Mouse (Mus musculus) lung, postnatal 0 days (tissue): ENCODE data around the gene Gm5741. TPM values are rescaled to one million over a fixed set of nuclear protein-coding genes. Genes with fewer than 3 reads are reported as not detected.

Source experiments
- ATAC-seq: fragments of 200-750 bp; cut with Nextera tagmentation; 2 replicates; pipeline ENCODE4 v1.8.0; 2017; ENCODE audit warnings: moderate library complexity
- DNase-seq: peaks from one replicate; pipeline ENCODE4 v3.0.0-alpha.2; 2016; ENCODE audit warnings: low spot score
- H3K27ac ChIP-seq: fragments of 300-500 bp; sonication (generic); 2 replicates; pipeline ENCODE4 v1.5.1; 2014; ENCODE audit warnings: antibody characterized with exemption, mild to moderate bottlenecking, low read length, mixed read lengths
- H3K27me3 ChIP-seq: fragments of 300-500 bp; sonication (generic); replicated peaks from 2 replicates; pipeline ENCODE4 v1.6.1; 2014; ENCODE audit warnings: low read length, mixed read lengths; ENCODE audit not compliant: insufficient read depth
- H3K36me3 ChIP-seq: fragments of 300-500 bp; sonication (generic); 2 replicates; pipeline ENCODE4 v1.6.1; 2014; ENCODE audit warnings: low read length, mixed read lengths; ENCODE audit not compliant: insufficient read depth
- H3K4me1 ChIP-seq: fragments of 300-500 bp; sonication (generic); 2 replicates; pipeline ENCODE4 v1.6.1; 2014; ENCODE audit warnings: antibody characterized with exemption, low read depth, low read length, mixed read lengths; ENCODE audit not compliant: insufficient read depth
- H3K4me2 ChIP-seq: fragments of 300-500 bp; sonication (generic); replicated peaks from 2 replicates; pipeline ENCODE4 v1.6.1; 2014; ENCODE audit warnings: low read depth, mild to moderate bottlenecking, low read length, moderate library complexity, mixed read lengths
- H3K4me3 ChIP-seq: fragments of 300-500 bp; sonication (generic); 2 replicates; pipeline ENCODE4 v1.5.1; 2014; ENCODE audit warnings: low read depth, low read length
- H3K9ac ChIP-seq: fragments of 300-500 bp; sonication (generic); replicated peaks from 2 replicates; pipeline ENCODE4 v1.6.1; 2014; ENCODE audit warnings: low read depth, mild to moderate bottlenecking
- H3K9me3 ChIP-seq: fragments of 300-500 bp; sonication (generic); 2 replicates; pipeline ENCODE4 v1.6.1; 2016; ENCODE audit warnings: low read length, mixed read lengths
- CTCF ChIP-seq: IDR thresholded peaks from 2 replicates; pipeline ENCODE4 v1.5.1; 2016; ENCODE audit warnings: antibody characterized with exemption, mild to moderate bottlenecking
- EP300 ChIP-seq: IDR thresholded peaks from 2 replicates; pipeline ENCODE4 v1.6.1; 2016; ENCODE audit warnings: antibody characterized with exemption, mild to moderate bottlenecking, control low read depth
- WGBS: fragments of 180-500 bp; shearing (Covaris S2); extraction: QIAGEN DNeasy Blood & Tissue Kit; methylation state at CpG from one replicate; pipeline ENCODE4 v1.1.7; 2014; 5-methylcytosine and 5-hydroxymethylcytosine counted together
- polyA plus RNA-seq: library from polyadenylated mRNA; unstranded; fragments of >200 nt; fragmentation: Nextera tagmentation; extraction: Ambion mirVana; gene quantifications from 2 replicates; pipeline ENCODE4 v1.2.1, GENCODE M21; 2015

Gm5741 gene
- polyA plus RNA-seq, 1 experiment from 2014 or later: not detected

DNA sequence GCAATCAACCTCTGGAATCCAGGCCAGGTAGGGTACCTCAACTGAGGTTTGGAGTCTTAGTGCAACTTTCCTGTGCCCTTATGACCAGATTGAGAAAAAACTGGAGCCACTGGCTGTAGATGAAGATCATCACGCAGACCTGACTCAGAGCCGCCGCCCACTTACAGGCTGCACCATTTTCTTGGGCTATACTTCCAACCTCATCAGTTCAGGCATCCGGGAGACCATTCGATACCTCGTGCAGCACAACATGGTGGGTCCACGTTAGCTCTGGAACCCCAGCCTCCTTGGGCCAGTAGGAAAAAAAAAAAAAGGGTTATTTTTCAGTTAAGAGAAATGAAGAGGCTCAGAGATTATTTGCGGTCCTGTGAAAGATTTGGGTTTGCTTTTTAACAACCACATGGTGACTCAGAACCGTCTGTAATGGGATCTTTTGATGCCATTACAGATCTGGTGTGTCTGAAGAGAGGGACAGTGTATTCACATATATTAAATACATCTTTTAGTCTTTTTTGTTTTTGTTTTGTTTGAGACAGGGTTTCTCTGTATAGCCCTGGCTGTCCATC, 4.7 kb upstream of the Gm5741 start:
- ATAC-seq (no peak), DNase-seq (no peak)
- H3K4me2 ChIP-seq: peak overlapping the region; percentile 69
- 29% methylated on average over 9 of the region's 9 CpGs for WGBS
- H3K4me1 ChIP-seq: no peaks in the 10 kb centered on the region; the same call in 1 of the 2 replicates
- TF ChIP-seq CTCF (no peak), EP300 (0 out of 2 replicates have a peak, but pooled peaks have one; percentile 8)
- peak overlapping the region; percentile 97 for H3K4me3 ChIP-seq
- peak overlapping the region; percentile 97; the same call in 1 of the 2 replicates for H3K27ac ChIP-seq
- no peaks in the 10 kb centered on the region for H3K36me3 ChIP-seq
- H3K9ac ChIP-seq: peak overlapping the region; percentile 85
- H3K9me3 ChIP-seq: no peaks in the 10 kb centered on the region
- H3K27me3 ChIP-seq: no peaks in the 10 kb centered on the region

DNA sequence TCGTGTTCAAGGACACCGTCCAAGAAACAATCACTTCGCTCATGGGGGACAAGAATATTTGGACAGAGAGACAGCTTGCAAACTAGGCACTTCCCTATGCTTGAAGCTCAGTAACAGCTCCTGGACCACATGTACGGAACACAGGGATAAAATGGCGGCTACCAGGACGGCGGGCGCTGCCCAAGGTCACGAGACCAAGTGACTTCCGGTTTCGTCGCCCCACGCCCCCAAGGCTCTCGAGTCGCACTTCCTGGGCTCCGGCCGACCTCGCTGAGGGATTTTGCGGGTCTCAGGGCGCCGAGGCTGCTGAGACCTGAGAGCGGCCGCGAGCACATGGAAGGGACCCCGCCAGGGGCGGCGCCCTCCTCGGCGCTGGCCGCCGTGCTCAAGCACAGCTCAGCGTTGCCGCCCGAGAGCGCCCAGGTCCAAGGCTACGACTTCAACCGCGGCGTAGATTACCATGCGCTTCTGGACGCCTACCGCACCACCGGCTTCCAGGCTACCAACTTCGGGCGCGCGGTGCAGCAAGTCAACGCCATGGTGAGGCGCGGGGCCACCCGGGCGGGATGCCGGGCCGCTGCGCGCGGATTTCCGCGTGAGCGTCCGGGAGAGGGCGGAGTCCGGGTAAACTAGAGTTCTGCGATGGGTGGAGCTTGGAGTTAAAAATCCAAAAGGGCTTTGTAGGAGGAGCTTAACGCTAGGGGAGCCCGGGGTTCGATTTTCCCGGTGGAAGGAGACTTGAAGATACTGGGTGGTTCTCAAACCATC, 3.9 kb upstream of the Gm5741 start, which contains the start of gene Dhps:
Gene Dhps, plus strand, starts transcription at position 244 of the 768 bp plus-strand sequence.
- ATAC-seq (peak; percentile 96), DNase-seq (peak; percentile 95)
- Histone ChIP-seq H3K4me3 (peak within 1 kb of the TSS; percentile 97), H3K27ac (peak within 1 kb of the TSS; percentile 97), H3K9me3 (no peaks in the 10 kb centered on the region), H3K4me2 (peak within 1 kb of the TSS; percentile 69), H3K4me1 (no peaks in the 10 kb centered on the region; the same call in 1 of the 2 replicates), H3K9ac (peak within 1 kb of the TSS; percentile 85), H3K36me3 (no peaks in the 10 kb centered on the region), H3K27me3 (no peaks in the 10 kb centered on the region)
- no peak for TF ChIP-seq EP300
- no peak for TF ChIP-seq CTCF
- WGBS: under 1% methylated on average over 60 of the region's 68 CpGs

DNA sequence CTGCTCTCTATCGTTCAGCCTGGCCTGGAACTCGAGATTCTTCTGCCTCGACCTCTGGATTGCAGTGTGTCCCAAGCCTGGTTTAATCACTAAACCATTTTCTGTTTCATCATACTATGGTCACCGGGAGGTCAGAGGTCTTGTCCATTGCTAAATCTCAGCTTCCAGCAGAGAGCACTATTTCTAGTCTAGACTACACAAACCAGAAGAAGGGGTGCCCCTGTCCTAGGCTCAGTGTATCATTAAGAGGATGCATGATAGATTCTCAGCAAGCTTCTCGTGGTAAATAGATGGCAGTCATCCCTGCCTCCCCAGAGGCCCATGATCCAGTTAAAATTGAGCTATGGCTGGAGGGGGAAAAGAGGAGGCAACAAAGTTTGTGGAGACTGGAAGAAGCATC, 3.3 kb upstream of the Gm5741 start:
- Histone ChIP-seq H3K4me3 (peak overlapping the region; percentile 97), H3K9ac (no peak overlapping the region), H3K27ac (peak overlapping the region; percentile 97; the same call in 1 of the 2 replicates), H3K27me3 (no peaks in the 10 kb centered on the region), H3K36me3 (no peaks in the 10 kb centered on the region), H3K4me1 (no peaks in the 10 kb centered on the region; the same call in 1 of the 2 replicates), H3K9me3 (no peaks in the 10 kb centered on the region), H3K4me2 (peak overlapping the region; percentile 69; the same call in 1 of the 2 replicates)
- peak; percentile 39 for DNase-seq
- WGBS: 73% methylated on average over 5 of the region's 5 CpGs
- TF ChIP-seq EP300: no peak
- TF ChIP-seq CTCF: 0 out of 2 replicates have a peak, but pooled peaks have one; percentile 14
- no peak for ATAC-seq

DNA sequence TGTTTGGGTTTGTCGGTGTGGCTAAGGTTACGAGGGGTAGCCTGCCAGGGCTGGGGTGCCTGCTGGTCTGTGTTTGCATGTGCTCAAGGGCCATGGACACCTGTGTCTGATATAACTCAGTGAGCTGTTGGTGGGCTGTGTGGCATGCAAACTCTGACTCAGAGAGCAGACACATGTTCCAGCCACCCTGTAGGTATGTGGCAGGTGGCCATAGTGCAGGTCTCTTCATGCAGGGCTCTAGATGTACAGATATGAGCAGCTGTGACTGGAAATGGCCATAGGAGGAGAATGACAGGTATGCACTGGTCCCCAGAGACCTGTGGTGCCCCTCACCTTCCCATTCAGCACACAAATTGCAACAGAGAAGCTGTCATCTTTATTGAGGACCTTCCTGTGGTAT, 627 bp downstream of the Gm5741 start:
- TF ChIP-seq CTCF (no peak), EP300 (no peak)
- H3K27me3 ChIP-seq: no peaks in the 10 kb centered on the region
- H3K36me3 ChIP-seq: no peaks in the 10 kb centered on the region
- no peak overlapping the region for H3K27ac ChIP-seq
- no peak for DNase-seq
- 89% methylated on average over 2 of the region's 2 CpGs for whole genome bisulfite sequencing
- no peak overlapping the region for H3K9ac ChIP-seq
- no peaks in the 10 kb centered on the region; the same call in 1 of the 2 replicates for H3K4me1 ChIP-seq
- no peak overlapping the region for H3K4me3 ChIP-seq
- H3K4me2 ChIP-seq: no peak overlapping the region
- ATAC-seq: no peak
- H3K9me3 ChIP-seq: no peaks in the 10 kb centered on the region

DNA sequence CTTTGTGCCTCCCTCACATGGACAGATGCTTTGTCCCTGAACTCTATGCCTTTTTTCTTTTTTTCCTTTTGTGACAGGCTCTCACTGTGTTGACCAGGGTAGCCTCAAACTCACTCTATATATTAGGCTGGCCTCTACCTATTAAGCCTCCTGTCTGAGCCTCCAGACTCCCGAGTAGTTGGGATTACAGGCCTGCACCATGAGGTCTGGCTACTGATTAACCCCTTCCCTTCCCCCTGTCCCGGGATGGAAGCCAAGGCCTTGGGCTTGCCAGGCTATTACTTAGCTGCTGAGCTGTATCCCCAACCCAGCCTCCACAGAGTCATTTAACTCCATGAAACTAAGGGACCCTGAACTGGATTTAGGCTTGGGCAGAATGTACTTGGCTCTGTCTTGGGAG, 2.6 kb downstream of the Gm5741 start:
- H3K4me2 ChIP-seq: no peak overlapping the region
- H3K27ac ChIP-seq: no peak overlapping the region
- DNase-seq (no peak), ATAC-seq (no peak)
- TF ChIP-seq EP300 (no peak), CTCF (no peak)
- H3K27me3 ChIP-seq: no peaks in the 10 kb centered on the region
- H3K9ac ChIP-seq: no peak overlapping the region
- 47% methylated on average over 2 of the region's 2 CpGs for WGBS
- H3K4me1 ChIP-seq: no peaks in the 10 kb centered on the region
- H3K9me3 ChIP-seq: no peaks in the 10 kb centered on the region
- H3K36me3 ChIP-seq: no peaks in the 10 kb centered on the region
- H3K4me3 ChIP-seq: no peak overlapping the region

DNA sequence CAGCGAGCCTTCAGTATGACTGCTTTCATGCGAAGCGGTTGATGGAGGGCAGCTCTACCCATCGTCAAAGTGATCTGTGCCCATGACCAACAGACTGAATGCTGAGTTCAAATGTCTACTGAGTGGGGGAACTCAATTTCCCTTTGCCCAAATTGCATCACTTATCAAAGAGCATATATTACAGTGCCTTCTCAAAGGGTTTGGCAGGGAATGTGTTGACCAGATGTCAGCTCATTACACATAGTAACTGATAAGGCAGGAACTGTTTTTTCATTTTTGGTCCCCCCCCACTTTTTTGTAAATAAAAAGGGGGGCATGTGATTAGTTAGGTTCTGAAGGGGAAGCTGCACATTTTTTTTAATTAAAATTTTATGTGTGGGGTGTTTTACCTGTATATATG, 5.2 kb downstream of the Gm5741 start:
- Histone ChIP-seq H3K27ac (no peak overlapping the region), H3K36me3 (no peaks in the 10 kb centered on the region), H3K4me3 (no peak overlapping the region), H3K9me3 (no peaks in the 10 kb centered on the region), H3K4me2 (no peak overlapping the region), H3K9ac (no peak overlapping the region), H3K27me3 (no peaks in the 10 kb centered on the region), H3K4me1 (no peaks in the 10 kb centered on the region)
- DNase-seq (no peak), ATAC-seq (no peak)
- no peak for TF ChIP-seq EP300
- TF ChIP-seq CTCF: no peak
- 91% methylated on average over 4 of the region's 4 CpGs for WGBS
